Mouse (Mus musculus) B cell, adult 2 months (primary cell): Measurements from ENCODE around the gene Zcchc3.

Source experiments
- DNase-seq, 2 experiments: peaks; one replicate each; pipeline ENCODE4 v3.0.0; 2022

The Zcchc3 gene

GRCm38 (mm10) chr2:152406126-152406525, 8.7 kb downstream of the Zcchc3 start:
- peak; percentile 86 to 87 for DNase-seq

DNA sequence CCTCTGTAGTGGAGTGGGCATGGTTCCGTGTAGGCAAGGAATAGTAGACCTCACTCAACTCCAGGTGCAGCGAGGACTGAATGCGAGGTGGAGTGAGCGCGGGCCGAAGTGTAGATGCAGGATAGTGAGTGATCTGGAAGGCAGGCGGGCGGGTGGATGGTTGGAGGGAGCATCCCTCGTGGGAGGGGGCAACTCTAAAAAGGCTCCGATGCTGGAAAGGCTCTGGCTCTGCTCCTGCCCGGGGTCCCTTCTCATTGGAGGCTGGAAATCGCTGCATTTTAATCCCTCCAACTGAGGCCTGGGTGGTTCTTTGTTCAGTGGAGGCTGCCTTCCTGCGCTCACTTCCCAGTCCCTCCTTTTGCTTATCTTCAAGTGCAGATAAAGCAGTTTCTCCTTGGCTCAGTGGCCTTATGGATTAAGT, 15.7 kb downstream of the Zcchc3 start:
- no peak for DNase-seq

DNA sequence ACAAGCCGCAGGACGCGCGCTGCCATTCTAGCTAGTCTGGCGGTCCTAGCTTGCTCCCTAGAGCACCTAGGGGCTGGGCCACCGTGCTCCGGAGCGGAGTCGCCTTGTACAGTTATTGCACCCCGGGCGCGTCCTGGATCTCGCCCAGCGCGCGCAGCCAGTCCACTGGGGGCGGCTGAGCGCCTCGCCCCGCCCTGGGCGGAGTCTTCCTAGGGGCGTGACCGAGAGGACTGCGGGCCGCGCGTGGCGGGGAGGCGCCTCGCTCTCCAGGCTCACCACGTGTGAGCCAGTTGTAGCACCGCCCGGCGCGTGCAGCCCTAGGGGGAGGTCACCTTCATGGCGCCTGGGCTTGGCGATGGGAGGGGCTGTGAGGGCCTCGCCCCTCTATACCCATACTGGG, 16.1 kb downstream of the Zcchc3 start:
- peak; percentile 97 for DNase-seq

- peak; percentile 98 for DNase-seq
Observed at GRCm38 (mm10) chr2:152397680-152398435, 17.0 kb downstream of the Zcchc3 start, which contains the start of gene Sox12. Gene Sox12 (minus strand): TSS chr2:152398063.

GRCm38 (mm10) chr2:152397004-152397589, 17.7 kb downstream of the Zcchc3 start:
- DNase-seq = peak; percentile 73

DNA sequence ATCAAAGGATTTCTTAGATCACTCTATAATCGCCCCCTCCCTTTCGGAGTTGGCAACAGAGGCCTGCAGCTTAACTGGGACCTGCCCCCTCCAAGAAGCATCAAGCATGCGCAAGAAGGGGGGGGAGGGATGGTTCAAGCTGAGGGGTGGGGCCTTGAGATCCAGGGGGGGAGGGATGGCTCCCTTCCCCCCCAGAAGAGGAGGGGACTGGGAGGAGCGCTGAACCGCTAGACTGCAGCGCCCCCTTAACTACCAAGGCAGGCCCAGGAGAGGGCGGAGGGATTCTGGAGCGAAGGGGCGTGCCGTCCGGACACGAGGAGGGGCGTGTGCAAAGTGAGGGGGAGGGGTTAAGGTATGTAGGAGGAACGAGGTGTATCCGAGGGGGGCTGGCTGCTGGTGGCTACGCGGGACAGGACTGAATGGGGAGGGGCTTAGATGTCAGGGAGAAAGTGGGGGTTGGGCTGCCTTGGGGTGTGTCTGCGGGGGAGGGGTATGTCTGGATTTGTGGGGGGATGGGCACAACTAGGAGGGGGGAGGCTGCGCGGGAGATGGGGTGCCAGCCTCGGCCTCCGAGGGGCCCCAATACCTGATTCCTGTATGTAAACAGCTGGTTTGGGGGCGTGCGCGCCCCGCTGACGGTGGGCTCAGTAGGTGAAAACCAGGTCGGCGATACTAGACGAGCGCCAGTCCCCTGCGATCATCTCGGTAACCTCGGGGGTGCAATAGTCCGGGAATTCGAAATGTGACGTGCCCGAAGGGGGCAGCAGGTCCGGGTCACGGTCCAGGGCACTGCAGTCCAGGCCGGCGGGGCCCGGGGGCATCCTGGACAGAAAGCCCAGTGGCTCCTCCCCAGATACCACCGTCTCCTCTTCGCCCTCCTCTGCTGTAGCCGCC, 18.5 kb downstream of the Zcchc3 start:
- peak; percentile 74 to 80 for DNase-seq

DNA sequence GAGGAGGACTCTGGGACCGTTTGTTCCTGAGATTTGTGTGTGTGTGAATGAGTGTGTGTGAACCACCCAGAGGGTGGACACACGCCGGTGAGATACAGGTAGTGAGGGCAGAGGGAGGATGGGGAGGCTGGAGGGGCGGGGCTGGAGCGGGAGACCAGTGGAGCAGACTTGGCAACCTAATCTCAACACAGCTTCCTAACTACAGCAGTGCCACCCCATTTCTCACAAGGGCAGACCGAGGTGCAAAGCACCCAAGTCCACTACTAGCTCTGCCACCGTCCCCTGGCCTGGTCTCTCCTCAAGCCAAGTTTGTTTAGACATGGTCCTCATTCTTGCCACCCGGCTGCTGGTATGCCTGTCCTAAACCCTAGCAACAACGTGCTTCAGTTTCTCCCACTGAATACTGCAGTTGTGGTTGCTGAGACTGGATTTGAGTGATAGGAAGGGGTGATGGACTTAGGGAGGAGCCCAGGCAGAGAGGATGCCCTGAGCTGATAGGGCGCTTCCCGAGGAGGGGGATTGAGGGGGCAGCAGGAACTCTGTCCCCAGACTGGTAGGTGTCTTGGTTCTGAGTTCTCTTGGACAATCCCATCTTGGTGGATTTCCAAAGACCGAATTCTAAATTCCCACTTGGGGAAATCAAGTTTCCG, 19.4 kb downstream of the Zcchc3 start:
- peak in 1 of 2 experiments; percentile 10 for DNase-seq

- DNase-seq = no peak
Observed at GRCm38 (mm10) chr2:152393225-152394017, 21.4 kb downstream of the Zcchc3 start.

GRCm38 (mm10) chr2:152392786-152393185, 22.0 kb downstream of the Zcchc3 start:
- peak; percentile 48 to 65 for DNase-seq

- no peak for DNase-seq
Observed at GRCm38 (mm10) chr2:152384191-152384590, 30.6 kb downstream of the Zcchc3 start.

DNA sequence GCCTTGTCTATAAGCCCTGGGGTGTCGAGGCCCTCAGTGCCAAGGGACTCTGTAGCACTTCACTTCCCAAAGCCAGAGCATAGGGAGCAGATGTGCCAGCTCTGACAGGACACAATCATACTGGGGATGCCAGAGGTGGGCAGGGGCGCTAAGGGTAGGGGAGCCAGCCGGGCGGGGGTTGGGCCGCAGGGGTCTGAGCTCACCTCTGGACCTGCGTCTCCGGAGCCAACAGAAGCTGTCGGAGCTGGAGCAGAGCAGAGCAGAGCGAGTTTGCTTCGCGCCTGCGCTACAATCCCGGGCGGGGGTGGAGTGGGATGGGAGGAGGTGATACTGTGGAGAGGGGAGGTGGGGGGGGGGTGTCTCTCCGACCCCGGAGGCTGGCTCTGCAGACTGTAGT, 38.5 kb downstream of the Zcchc3 start, which contains the start of gene Nrsn2:
TSS of gene Nrsn2 (minus strand) at position 294 of the 397 bp plus-strand sequence.
- DNase-seq = no peak

GRCm38 (mm10) chr2:152375652-152376344, 39.0 kb downstream of the Zcchc3 start:
- DNase-seq = no peak

- DNase-seq = no peak
Observed at GRCm38 (mm10) chr2:152373547-152373946, 41.3 kb downstream of the Zcchc3 start.

DNA sequence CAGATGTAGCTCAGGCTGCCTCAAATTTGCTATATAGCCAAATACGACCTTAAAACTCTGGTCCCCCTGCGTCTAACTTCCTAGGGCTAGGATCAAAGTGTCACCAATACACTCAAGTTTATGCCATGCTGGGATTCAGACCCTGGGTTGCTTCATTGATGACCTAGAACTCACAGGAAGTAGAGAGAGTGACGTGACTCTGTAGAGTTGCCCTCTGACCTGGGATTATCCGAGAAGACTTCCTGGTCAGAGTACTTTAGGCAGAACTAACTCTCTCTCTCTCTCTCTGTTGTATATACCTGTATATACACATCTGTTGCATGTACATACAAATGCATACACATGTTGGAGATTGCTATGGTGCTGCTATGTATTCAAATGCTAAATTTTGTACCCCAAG, 42.2 kb downstream of the Zcchc3 start:
- DNase-seq = no peak

GRCm38 (mm10) chr2:152372104-152372503, 42.7 kb downstream of the Zcchc3 start:
- no peak for DNase-seq

DNA sequence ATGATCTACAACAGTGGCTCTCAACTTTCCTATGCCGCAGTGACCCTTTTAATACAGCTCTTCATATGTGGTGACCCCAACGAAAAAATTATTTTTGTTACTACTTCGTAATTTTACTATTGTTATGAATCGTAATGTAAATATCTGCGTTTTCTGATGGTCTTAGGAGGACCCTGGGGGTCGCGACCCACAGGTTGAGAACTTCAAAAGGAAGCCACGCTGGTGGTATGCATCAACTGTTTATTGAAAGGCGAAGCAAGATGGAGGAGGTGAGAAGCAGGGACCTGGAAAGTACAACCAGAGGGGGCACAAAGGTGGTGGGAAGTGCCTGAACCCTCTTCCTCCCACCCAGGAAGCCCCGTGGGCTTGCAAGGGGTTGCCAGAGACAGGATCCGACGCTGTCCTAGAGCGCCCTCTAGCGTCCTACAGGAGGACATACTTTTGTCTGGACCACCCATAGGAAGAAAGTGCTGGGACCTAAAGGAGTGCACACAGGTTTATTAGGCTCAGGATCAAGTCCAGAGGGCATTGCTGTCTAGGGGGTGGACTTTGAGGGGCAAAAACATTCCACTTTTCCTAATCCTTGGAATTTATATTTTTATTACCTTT, 46.2 kb downstream of the Zcchc3 start:
- peak; percentile 67 to 69 for DNase-seq

DNA sequence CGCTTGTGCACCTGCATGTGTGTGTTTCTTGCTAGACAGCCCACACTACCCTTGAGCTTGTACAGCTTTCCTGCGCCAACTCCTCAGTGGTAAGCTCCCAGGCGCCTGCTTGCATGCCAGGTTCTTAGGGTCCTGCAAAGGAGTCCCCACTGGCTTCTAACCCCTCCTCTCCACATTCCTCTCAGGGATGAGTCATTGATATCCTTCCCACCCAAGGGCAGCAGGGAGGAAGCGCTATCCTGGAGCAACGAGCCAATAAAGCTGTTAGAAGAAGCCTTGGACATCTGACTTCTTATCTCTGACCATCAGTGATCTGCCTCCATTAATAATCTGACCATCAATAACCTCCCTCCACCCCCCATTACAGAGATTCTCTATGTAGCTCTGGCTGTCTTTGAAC, 46.9 kb downstream of the Zcchc3 start:
- no peak for DNase-seq

GRCm38 (mm10) chr2:152363245-152364147, 51.3 kb downstream of the Zcchc3 start:
- peak; percentile 73 to 76 for DNase-seq
